ENCODE assay signal across 18 mouse cellular contexts in the genomic region with DNA sequence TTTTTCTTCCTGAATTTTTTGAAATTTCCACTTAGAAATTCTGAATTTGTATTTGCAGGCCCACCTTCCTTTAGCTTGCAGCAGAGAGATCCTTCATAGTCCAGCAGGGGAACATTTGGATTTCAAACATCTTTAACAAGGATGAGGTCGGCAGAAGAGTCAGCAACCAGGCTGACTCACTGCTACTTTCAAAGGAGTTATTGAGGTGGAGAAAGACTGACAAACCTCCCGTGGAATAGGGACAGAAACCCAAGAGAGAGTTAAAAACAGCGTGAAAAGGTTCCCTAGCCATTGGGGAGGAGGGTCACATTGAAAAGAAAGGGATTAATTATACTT.
DNase-seq lines count a peak whose midpoint lies in the region; ATAC-seq lines count a peak whose summit lies in the region.
"Had no signal": no experiment of that assay in that cellular context is flagged by ENCODE, and none has a peak within 500 bp of the region (broad histone marks: within the 10 kb centered on the region; RNA-seq: fewer than 3 reads in every experiment).

No protein-coding gene starts in this region.

- WGBS in forebrain, embryonic 10.5 days: 12% methylated on average over 3 of the region's 3 CpGs
- 13% methylated on average over 3 of the region's 3 CpGs for WGBS in forebrain, embryonic 13.5 days
- 35% methylated on average over 3 of the region's 3 CpGs for WGBS in heart, embryonic 16.5 days
- 41% methylated on average over 3 of the region's 3 CpGs for WGBS in embryonic facial prominence, embryonic 15.5 days

- peaks cover 16% of the 10 kb centered on the region for H3K4me1 ChIP-seq in forebrain, embryonic 10.5 days
- H3K4me1 ChIP-seq in forebrain, embryonic 13.5 days: no peaks in the 10 kb centered on the region
- H3K4me1 ChIP-seq in heart, embryonic 16.5 days (ENCODE audit: control insufficient read depth, insufficient read depth, low read length): peaks cover 7% of the 10 kb centered on the region
- no peaks in the 10 kb centered on the region for H3K4me1 ChIP-seq in embryonic facial prominence, embryonic 15.5 days
- H3K4me1 ChIP-seq: liver, embryonic 15.5 days; midbrain, embryonic 12.5 days had no signal

- H3K36me3 ChIP-seq in forebrain, embryonic 10.5 days (replicated peaks): no peaks in the 10 kb centered on the region
- no peaks in the 10 kb centered on the region for H3K36me3 ChIP-seq in forebrain, embryonic 13.5 days (ENCODE audit: poor library complexity, severe bottlenecking)
- no peaks in the 10 kb centered on the region for H3K36me3 ChIP-seq in heart, embryonic 16.5 days (ENCODE audit: control insufficient read depth, insufficient read depth)
- H3K36me3 ChIP-seq in embryonic facial prominence, embryonic 15.5 days: no peaks in the 10 kb centered on the region
- H3K36me3 ChIP-seq: embryonic facial prominence, embryonic 13.5 days; G1E; liver, embryonic 15.5 days; midbrain, embryonic 12.5 days had no signal

- ATAC-seq in forebrain, embryonic 13.5 days: no peak
- no peak for ATAC-seq in heart, embryonic 16.5 days (replicated peaks; ENCODE audit: extremely low read depth, insufficient read depth, low FRiP score)
- ATAC-seq in embryonic facial prominence, embryonic 15.5 days (ENCODE audit: insufficient number of reproducible peaks, low FRiP score, low TSS enrichment, low read depth): no peak

- no peak overlapping the region for H3K4me3 ChIP-seq in forebrain, embryonic 10.5 days
- no peak overlapping the region for H3K4me3 ChIP-seq in forebrain, embryonic 13.5 days
- H3K4me3 ChIP-seq in heart, embryonic 16.5 days (ENCODE audit: low read length): no peak overlapping the region
- no peak overlapping the region for H3K4me3 ChIP-seq in embryonic facial prominence, embryonic 15.5 days (replicated peaks)
- H3K4me3 ChIP-seq: embryonic facial prominence, embryonic 13.5 days; gastrocnemius, adult 2 months; liver, embryonic 15.5 days; midbrain, embryonic 12.5 days had no signal

- no peak overlapping the region for H3K9ac ChIP-seq in forebrain, embryonic 13.5 days
- H3K9ac ChIP-seq in heart, embryonic 16.5 days (ENCODE audit: low read length): no peak overlapping the region
- no peak overlapping the region for H3K9ac ChIP-seq in embryonic facial prominence, embryonic 15.5 days
- H3K9ac ChIP-seq: embryonic facial prominence, embryonic 13.5 days; hindbrain, embryonic 14.5 days; liver, embryonic 15.5 days; midbrain, embryonic 12.5 days had no signal

- no peak overlapping the region for H3K4me2 ChIP-seq in forebrain, embryonic 13.5 days
- H3K4me2 ChIP-seq in heart, embryonic 16.5 days (ENCODE audit: low read depth, low read length): no peak overlapping the region
- no peak overlapping the region for H3K4me2 ChIP-seq in embryonic facial prominence, embryonic 15.5 days (replicated peaks)
- H3K4me2 ChIP-seq: embryonic facial prominence, embryonic 13.5 days; hindbrain, embryonic 14.5 days; liver, embryonic 15.5 days; midbrain, embryonic 12.5 days had no signal

- no peak for DNase-seq in forebrain, embryonic 10.5 days (ENCODE audit: extremely low spot score, low spot score)
- no peak for DNase-seq in heart, adult 8-10 months (ENCODE audit: low spot score)
- DNase-seq in 3134 (ENCODE audit: extremely low read depth, insufficient read length, low spot score): peak; percentile 23
- DNase-seq in spleen, postnatal 36 days (ENCODE audit: low spot score in 2 of 2): no peak
- DNase-seq in lung, postnatal 25 days (ENCODE audit: low spot score): no peak
- DNase-seq: cerebellum, adult 9-10 months; gastrocnemius, adult 2 months; kidney, adult 9 months; right cerebral cortex, postnatal 4 days; thymus, postnatal 14 days had no signal

- peaks cover 11% of the 10 kb centered on the region; the same call in 1 of the 2 replicates for H3K27me3 ChIP-seq in forebrain, embryonic 10.5 days (ENCODE audit: poor library complexity, severe bottlenecking)
- H3K27me3 ChIP-seq in forebrain, embryonic 13.5 days: no peaks in the 10 kb centered on the region
- H3K27me3 ChIP-seq in heart, embryonic 16.5 days (ENCODE audit: control insufficient read depth, insufficient read depth, low read length): no peaks in the 10 kb centered on the region
- H3K27me3 ChIP-seq in embryonic facial prominence, embryonic 15.5 days: no peaks in the 10 kb centered on the region
- H3K27me3 ChIP-seq: embryonic facial prominence, embryonic 13.5 days; liver, embryonic 15.5 days; midbrain, embryonic 12.5 days had no signal

- H3K27ac ChIP-seq in forebrain, embryonic 10.5 days: 0 out of 2 replicates have a peak overlapping the region, but pooled peaks have one; percentile 26
- H3K27ac ChIP-seq in forebrain, embryonic 13.5 days: no peak overlapping the region
- H3K27ac ChIP-seq in heart, embryonic 16.5 days (ENCODE audit: low read length): peak overlapping the region; percentile 82
- H3K27ac ChIP-seq in embryonic facial prominence, embryonic 15.5 days (replicated peaks): 0 out of 2 replicates have a peak overlapping the region, but pooled peaks have one; percentile 52
- H3K27ac ChIP-seq: embryonic facial prominence, embryonic 13.5 days; hindbrain, embryonic 14.5 days; liver, embryonic 15.5 days; midbrain, embryonic 12.5 days had no signal

- no peaks in the 10 kb centered on the region for H3K9me3 ChIP-seq in forebrain, embryonic 10.5 days
- no peaks in the 10 kb centered on the region for H3K9me3 ChIP-seq in forebrain, embryonic 13.5 days (replicated peaks)
- no peaks in the 10 kb centered on the region for H3K9me3 ChIP-seq in heart, embryonic 16.5 days (replicated peaks; ENCODE audit: control insufficient read depth, low read length)
- H3K9me3 ChIP-seq in embryonic facial prominence, embryonic 15.5 days (replicated peaks): no peaks in the 10 kb centered on the region
- H3K9me3 ChIP-seq: embryonic facial prominence, embryonic 13.5 days; G1E; liver, embryonic 15.5 days; midbrain, embryonic 12.5 days had no signal
